Mouse (Mus musculus): ENCODE measurements around the gene Smug1.

The Smug1 gene

GRCm38 (mm10) chr15:103177611-103178041, 10.7 kb upstream of the Smug1 start:
- DNase-seq (ENCODE audit: low read depth, low spot score), result no peak

GRCm38 (mm10) chr15:103176874-103177421, 10.1 kb upstream of the Smug1 start:
- DNase-seq (ENCODE audit: low read depth, low spot score), result peak; percentile 85

- DNase-seq (ENCODE audit: low read depth, low spot score), result no peak
These were observed 6.4 kb upstream of the Smug1 start for GRCm38 (mm10) chr15:103173251-103173650.

GRCm38 (mm10) chr15:103172537-103172936, 5.6 kb upstream of the Smug1 start:
- peak; percentile 82 for DNase-seq (ENCODE audit: low read depth, low spot score)

GRCm38 (mm10) chr15:103171276-103171675, 4.4 kb upstream of the Smug1 start:
- DNase-seq (ENCODE audit: low read depth, low spot score), result no peak

- no peak for DNase-seq (ENCODE audit: low read depth, low spot score)
These were observed 3.4 kb upstream of the Smug1 start for GRCm38 (mm10) chr15:103170316-103170679.

- DNase-seq (ENCODE audit: low read depth, low spot score), result no peak
These were observed 2.9 kb upstream of the Smug1 start for GRCm38 (mm10) chr15:103169612-103170315.

GRCm38 (mm10) chr15:103168801-103169611, 2.1 kb upstream of the Smug1 start:
- DNase-seq (ENCODE audit: low read depth, low spot score), result no peak

GRCm38 (mm10) chr15:103167786-103168185, 894 bp upstream of the Smug1 start:
- DNase-seq (ENCODE audit: low read depth, low spot score), result no peak

GRCm38 (mm10) chr15:103165924-103166323, 968 bp downstream of the Smug1 start:
- DNase-seq (ENCODE audit: low read depth, low spot score), result no peak

- DNase-seq (ENCODE audit: low read depth, low spot score), result peak; percentile 90
These were observed 1.5 kb downstream of the Smug1 start for GRCm38 (mm10) chr15:103165379-103165778.

GRCm38 (mm10) chr15:103163182-103163919, 3.5 kb downstream of the Smug1 start:
- peak; percentile 92 for DNase-seq (ENCODE audit: low read depth, low spot score)

GRCm38 (mm10) chr15:103157585-103157984, 9.3 kb downstream of the Smug1 start:
- DNase-seq (ENCODE audit: low read depth, low spot score), result no peak

- DNase-seq (ENCODE audit: low read depth, low spot score), result no peak
These were observed 10.0 kb downstream of the Smug1 start for GRCm38 (mm10) chr15:103156890-103157289.

- DNase-seq (ENCODE audit: low read depth, low spot score), result peak; percentile 78
These were observed 11.2 kb downstream of the Smug1 start for GRCm38 (mm10) chr15:103155366-103156321.

- DNase-seq (ENCODE audit: low read depth, low spot score), result no peak
These were observed 13.8 kb downstream of the Smug1 start for GRCm38 (mm10) chr15:103152890-103153610.

- DNase-seq (ENCODE audit: low read depth, low spot score), result no peak
These were observed 14.5 kb downstream of the Smug1 start for GRCm38 (mm10) chr15:103152371-103152770.

GRCm38 (mm10) chr15:103147779-103148178, 19.1 kb downstream of the Smug1 start:
- no peak for DNase-seq (ENCODE audit: low read depth, low spot score)

- DNase-seq (ENCODE audit: low read depth, low spot score), result no peak
These were observed 19.5 kb downstream of the Smug1 start for GRCm38 (mm10) chr15:103147422-103147690.
